Mouse (Mus musculus): ENCODE data around the gene Cldn11. TPM values are rescaled to one million over a fixed set of nuclear protein-coding genes. Genes with fewer than 3 reads are reported as not detected.
A peak's percentile ranks its signal among the peaks of the same experiment; 100 is the strongest.

The Cldn11 gene
- 4.5 and 4.9 TPM in 2 replicates for polyA plus RNA-seq (2014; fragmentation: Nextera tagmentation; extraction: Ambion mirVana)

DNA sequence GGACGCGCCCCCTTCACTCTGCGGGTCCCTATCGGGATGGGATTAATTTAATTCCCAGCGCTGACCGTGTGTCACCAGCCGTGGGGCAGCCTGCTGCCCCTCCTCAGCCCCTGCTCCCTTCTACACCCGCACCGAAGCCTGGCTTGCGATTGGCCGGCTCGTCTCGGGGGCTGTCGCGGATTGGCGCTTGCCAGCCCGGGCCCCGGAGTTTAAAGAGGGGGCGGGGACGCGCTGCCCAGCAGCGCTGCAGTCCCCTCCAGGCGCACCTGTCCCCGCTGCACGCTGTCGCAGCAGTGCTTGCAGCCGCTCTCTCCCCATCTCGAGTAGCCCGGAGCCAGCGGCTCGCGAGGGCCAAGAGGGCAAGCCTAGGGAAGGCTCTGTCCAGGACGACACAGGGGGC is at the start of gene Cldn11:
Gene Cldn11, plus strand, starts transcription at position 215 of the 400 bp plus-strand sequence.
- ATAC-seq (ENCODE audit: insufficient number of reproducible peaks, low FRiP score, low TSS enrichment, low read depth) = peak; percentile 75; the same call in 1 of the 2 replicates
- peak; percentile 83 for DNase-seq (ENCODE audit: low spot score)
- H3K9me3 ChIP-seq (ENCODE audit: control insufficient read depth, low read length) = no peaks in the 10 kb centered on the region
- no peak within 1 kb of the TSS for H3K9ac ChIP-seq (ENCODE audit: low read length)
- no peak within 1 kb of the TSS for H3K27ac ChIP-seq (replicated peaks; ENCODE audit: low read depth, low read length)
- no peaks in the 10 kb centered on the region for H3K36me3 ChIP-seq (ENCODE audit: control insufficient read depth, insufficient read depth, low read length)
- under 1% methylated on average over 33 of the region's 33 CpGs for WGBS
- H3K4me2 ChIP-seq (ENCODE audit: low read depth, severe bottlenecking) = peak within 1 kb of the TSS; percentile 67
- 0 out of 2 replicates have a peak, but pooled peaks cover 7% of the 10 kb centered on the region for H3K27me3 ChIP-seq (ENCODE audit: control insufficient read depth, insufficient read depth, low read length)
- peak within 1 kb of the TSS; percentile 24 for H3K4me3 ChIP-seq (ENCODE audit: low read depth, low read length)
- H3K4me1 ChIP-seq (ENCODE audit: control insufficient read depth, insufficient read depth, low read length) = peaks cover 4% of the 10 kb centered on the region; the same call in 1 of the 2 replicates

DNA sequence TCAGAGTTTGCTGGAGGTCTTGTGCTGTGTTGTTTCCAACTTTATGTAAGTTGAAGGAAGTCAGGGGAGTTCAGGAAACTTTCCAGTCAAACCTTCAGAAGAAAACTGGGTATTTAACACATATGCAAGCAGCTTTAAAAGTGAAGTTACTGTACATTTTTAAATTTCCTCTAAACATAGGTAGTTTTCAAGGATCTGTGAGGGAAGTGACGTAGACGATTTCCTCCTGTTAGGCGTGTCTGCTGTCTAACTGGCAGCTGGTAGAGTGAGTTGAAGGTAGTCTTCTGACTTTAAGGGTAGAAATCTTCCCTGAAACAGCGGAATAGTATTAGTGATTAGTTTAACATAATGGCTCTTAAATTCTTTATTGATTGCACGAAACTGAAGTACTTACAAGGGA is 49.7 kb upstream of the Cldn11 start:
- H3K27ac ChIP-seq (replicated peaks; ENCODE audit: low read depth, low read length) = no peak overlapping the region
- ATAC-seq (ENCODE audit: insufficient number of reproducible peaks, low FRiP score, low TSS enrichment, low read depth) (no peak), DNase-seq (ENCODE audit: low spot score) (no peak)
- H3K4me1 ChIP-seq (ENCODE audit: control insufficient read depth, insufficient read depth, low read length) = peaks cover 14% of the 10 kb centered on the region
- 84% methylated on average over 5 of the region's 5 CpGs for WGBS
- no peaks in the 10 kb centered on the region; the same call in 1 of the 2 replicates for H3K36me3 ChIP-seq (ENCODE audit: control insufficient read depth, insufficient read depth, low read length)
- no peak overlapping the region for H3K4me2 ChIP-seq (ENCODE audit: low read depth, severe bottlenecking)
- no peak overlapping the region for H3K4me3 ChIP-seq (ENCODE audit: low read depth, low read length)
- no peaks in the 10 kb centered on the region for H3K27me3 ChIP-seq (ENCODE audit: control insufficient read depth, insufficient read depth, low read length)
- no peak overlapping the region for H3K9ac ChIP-seq (ENCODE audit: low read length)
- H3K9me3 ChIP-seq (ENCODE audit: control insufficient read depth, low read length) = no peaks in the 10 kb centered on the region

DNA sequence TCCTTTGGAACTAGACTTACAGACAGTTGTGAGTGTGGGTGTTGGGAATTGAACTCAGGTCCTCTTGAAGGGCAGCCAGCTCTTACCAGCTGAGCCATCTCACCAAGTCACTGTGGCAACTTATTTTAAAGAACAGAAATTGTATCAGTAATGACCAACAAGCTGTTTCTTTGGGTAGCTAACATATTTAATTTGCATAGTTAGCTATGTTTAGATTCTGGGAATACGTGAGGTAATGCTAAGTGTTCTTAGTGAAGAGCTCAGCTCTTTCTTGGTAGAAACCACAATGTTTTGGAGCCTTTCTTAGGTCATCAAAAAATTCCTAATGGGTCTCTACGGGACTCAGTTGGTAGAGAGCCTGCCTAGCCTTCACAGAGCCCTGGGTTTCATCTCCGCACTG is 48.9 kb upstream of the Cldn11 start:
- no peak overlapping the region for H3K27ac ChIP-seq (replicated peaks; ENCODE audit: low read depth, low read length)

DNA sequence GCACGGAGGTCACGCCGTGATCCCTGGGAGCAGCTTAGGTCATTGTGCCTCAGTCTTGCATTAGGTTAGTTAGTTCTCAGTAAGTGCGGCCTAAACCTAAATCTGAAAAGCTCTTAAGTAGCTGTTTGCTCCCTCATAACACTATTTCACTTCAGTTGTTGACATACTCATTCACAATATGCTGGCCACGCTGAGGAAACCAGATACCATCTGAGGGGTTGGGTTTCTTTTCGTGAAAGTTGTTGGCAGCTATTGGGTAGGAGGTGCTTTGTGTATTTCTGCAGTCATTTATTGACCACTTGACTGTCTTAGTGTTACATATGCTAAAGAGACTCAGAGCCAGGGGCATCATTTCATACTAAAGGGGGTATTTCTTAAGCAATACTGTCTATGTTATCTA is 44.8 kb upstream of the Cldn11 start:
- no peak overlapping the region for H3K4me2 ChIP-seq (ENCODE audit: low read depth, severe bottlenecking)
- DNase-seq (ENCODE audit: low spot score) (no peak), ATAC-seq (ENCODE audit: insufficient number of reproducible peaks, low FRiP score, low TSS enrichment, low read depth) (no peak)
- no peak overlapping the region for H3K4me3 ChIP-seq (ENCODE audit: low read depth, low read length)
- no peaks in the 10 kb centered on the region for H3K9me3 ChIP-seq (ENCODE audit: control insufficient read depth, low read length)
- H3K36me3 ChIP-seq (ENCODE audit: control insufficient read depth, insufficient read depth, low read length) = no peaks in the 10 kb centered on the region
- WGBS = 74% methylated on average over 6 of the region's 6 CpGs
- H3K27me3 ChIP-seq (ENCODE audit: control insufficient read depth, insufficient read depth, low read length) = no peaks in the 10 kb centered on the region
- H3K9ac ChIP-seq (ENCODE audit: low read length) = no peak overlapping the region
- H3K4me1 ChIP-seq (ENCODE audit: control insufficient read depth, insufficient read depth, low read length) = peaks cover 2% of the 10 kb centered on the region
- H3K27ac ChIP-seq (replicated peaks; ENCODE audit: low read depth, low read length) = no peak overlapping the region

More for the DNA sequence above, 48.9 kb upstream of the Cldn11 start:
- ATAC-seq (ENCODE audit: insufficient number of reproducible peaks, low FRiP score, low TSS enrichment, low read depth) (no peak), DNase-seq (ENCODE audit: low spot score) (no peak)
- WGBS = 94% methylated on average over 3 of the region's 3 CpGs
- H3K27me3 ChIP-seq (ENCODE audit: control insufficient read depth, insufficient read depth, low read length) = no peaks in the 10 kb centered on the region
- H3K9me3 ChIP-seq (ENCODE audit: control insufficient read depth, low read length) = no peaks in the 10 kb centered on the region
- H3K4me2 ChIP-seq (ENCODE audit: low read depth, severe bottlenecking) = no peak overlapping the region
- no peak overlapping the region for H3K4me3 ChIP-seq (ENCODE audit: low read depth, low read length)
- peaks cover 14% of the 10 kb centered on the region for H3K4me1 ChIP-seq (ENCODE audit: control insufficient read depth, insufficient read depth, low read length)
- no peaks in the 10 kb centered on the region; the same call in 1 of the 2 replicates for H3K36me3 ChIP-seq (ENCODE audit: control insufficient read depth, insufficient read depth, low read length)
- H3K9ac ChIP-seq (ENCODE audit: low read length) = no peak overlapping the region

DNA sequence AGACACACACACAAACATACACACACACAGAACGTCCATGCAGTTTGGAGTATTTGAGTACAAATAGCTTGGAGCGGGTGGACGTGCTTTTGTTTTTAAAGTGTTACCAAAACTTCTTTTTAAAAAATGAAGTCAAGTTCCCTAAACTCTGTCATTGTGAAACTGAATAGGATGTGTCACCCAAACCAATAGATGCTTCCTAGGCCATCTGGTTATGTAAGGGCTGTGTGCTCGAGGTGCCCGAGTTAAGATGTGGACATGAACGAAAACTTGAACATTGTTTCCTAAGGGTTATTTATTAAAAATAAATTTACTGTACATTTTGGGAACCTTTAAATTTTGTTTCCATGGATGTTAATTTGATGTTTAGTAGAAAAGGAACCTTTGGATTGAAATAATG is 43.1 kb upstream of the Cldn11 start:
- WGBS = 93% methylated on average over 6 of the region's 6 CpGs
- H3K36me3 ChIP-seq (ENCODE audit: control insufficient read depth, insufficient read depth, low read length) = no peaks in the 10 kb centered on the region
- no peaks in the 10 kb centered on the region for H3K4me1 ChIP-seq (ENCODE audit: control insufficient read depth, insufficient read depth, low read length)
- H3K27me3 ChIP-seq (ENCODE audit: control insufficient read depth, insufficient read depth, low read length) = no peaks in the 10 kb centered on the region
- H3K9ac ChIP-seq (ENCODE audit: low read length) = no peak overlapping the region
- H3K9me3 ChIP-seq (ENCODE audit: control insufficient read depth, low read length) = no peaks in the 10 kb centered on the region
- no peak for ATAC-seq (ENCODE audit: insufficient number of reproducible peaks, low FRiP score, low TSS enrichment, low read depth)
- H3K4me3 ChIP-seq (ENCODE audit: low read depth, low read length) = no peak overlapping the region
- no peak overlapping the region for H3K27ac ChIP-seq (replicated peaks; ENCODE audit: low read depth, low read length)
- H3K4me2 ChIP-seq (ENCODE audit: low read depth, severe bottlenecking) = no peak overlapping the region
- no peak for DNase-seq (ENCODE audit: low spot score)

DNA sequence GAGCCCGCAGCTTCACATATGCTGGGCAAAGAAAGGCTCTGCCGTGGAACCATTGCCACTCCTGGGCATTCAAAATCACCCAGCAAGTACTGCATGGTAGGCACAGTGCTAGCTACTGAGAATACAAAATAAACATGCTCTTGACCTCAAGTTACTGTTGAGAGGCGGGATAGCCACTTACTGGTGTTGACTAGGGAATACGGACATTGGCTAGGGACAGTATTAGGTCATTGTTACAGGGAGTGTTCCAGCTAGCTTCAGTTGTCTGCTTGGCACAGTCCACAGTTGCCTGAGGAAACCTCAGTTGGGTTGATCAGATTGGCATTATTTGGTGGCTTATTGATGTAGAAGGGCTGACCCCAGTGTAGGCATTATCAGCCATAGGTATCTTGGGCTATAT is 42.0 kb upstream of the Cldn11 start:
- Histone ChIP-seq H3K9ac (ENCODE audit: low read length) (no peak overlapping the region), H3K4me2 (ENCODE audit: low read depth, severe bottlenecking) (no peak overlapping the region), H3K27ac (replicated peaks; ENCODE audit: low read depth, low read length) (no peak overlapping the region), H3K9me3 (ENCODE audit: control insufficient read depth, low read length) (no peaks in the 10 kb centered on the region), H3K27me3 (ENCODE audit: control insufficient read depth, insufficient read depth, low read length) (no peaks in the 10 kb centered on the region), H3K4me1 (ENCODE audit: control insufficient read depth, insufficient read depth, low read length) (no peaks in the 10 kb centered on the region), H3K4me3 (ENCODE audit: low read depth, low read length) (no peak overlapping the region), H3K36me3 (ENCODE audit: control insufficient read depth, insufficient read depth, low read length) (no peaks in the 10 kb centered on the region)
- WGBS = 88% methylated on average over 4 of the region's 4 CpGs
- no peak for DNase-seq (ENCODE audit: low spot score)
- ATAC-seq (ENCODE audit: insufficient number of reproducible peaks, low FRiP score, low TSS enrichment, low read depth) = no peak

DNA sequence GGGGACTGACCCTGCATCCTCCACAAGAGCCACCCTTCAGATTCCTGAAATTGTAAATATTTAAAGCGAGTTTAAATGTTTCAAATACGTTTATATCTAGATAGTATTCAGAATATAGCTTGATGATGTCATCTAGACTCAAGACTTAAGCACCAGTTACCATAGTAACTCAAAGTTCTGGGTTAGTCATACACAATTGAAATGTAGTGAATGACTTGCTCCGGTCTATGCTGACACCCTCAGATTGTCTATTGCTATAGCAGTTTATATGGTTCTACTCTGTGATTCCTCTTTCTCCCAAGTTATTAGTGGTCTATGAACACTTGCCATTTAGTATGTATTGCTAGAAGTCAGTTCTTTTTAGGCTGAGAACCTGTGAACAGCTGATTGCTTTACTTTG is 40.6 kb upstream of the Cldn11 start:
- Histone ChIP-seq H3K27me3 (ENCODE audit: control insufficient read depth, insufficient read depth, low read length) (no peaks in the 10 kb centered on the region), H3K4me3 (ENCODE audit: low read depth, low read length) (no peak overlapping the region), H3K4me2 (ENCODE audit: low read depth, severe bottlenecking) (no peak overlapping the region), H3K9ac (ENCODE audit: low read length) (no peak overlapping the region), H3K4me1 (ENCODE audit: control insufficient read depth, insufficient read depth, low read length) (no peaks in the 10 kb centered on the region), H3K9me3 (ENCODE audit: control insufficient read depth, low read length) (no peaks in the 10 kb centered on the region), H3K36me3 (ENCODE audit: control insufficient read depth, insufficient read depth, low read length) (0 out of 2 replicates have a peak, but pooled peaks cover 2% of the 10 kb centered on the region), H3K27ac (replicated peaks; ENCODE audit: low read depth, low read length) (no peak overlapping the region)
- WGBS = 90% methylated on average over 3 of the region's 3 CpGs
- ATAC-seq (ENCODE audit: insufficient number of reproducible peaks, low FRiP score, low TSS enrichment, low read depth) (no peak), DNase-seq (ENCODE audit: low spot score) (no peak)

DNA sequence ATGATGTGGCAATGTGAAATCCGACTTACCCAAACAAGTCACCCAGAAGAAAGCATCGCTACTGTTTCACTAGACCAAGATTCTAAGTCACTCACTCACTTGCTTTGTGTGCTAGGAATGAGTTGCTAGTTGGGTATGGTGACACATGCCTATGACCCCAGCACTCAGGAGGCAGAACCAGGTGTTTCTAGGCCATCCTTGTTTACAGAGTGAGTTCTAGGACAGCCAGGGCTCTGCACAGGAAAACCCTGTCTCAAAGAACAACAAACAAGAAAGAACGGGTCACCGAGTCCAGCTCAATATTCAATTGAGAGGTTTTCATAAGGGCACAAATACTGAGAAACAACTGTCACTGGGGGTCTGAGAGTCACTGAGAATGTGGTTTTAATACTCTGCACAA is 26.6 kb upstream of the Cldn11 start:
- Histone ChIP-seq H3K36me3 (ENCODE audit: control insufficient read depth, insufficient read depth, low read length) (peaks cover 9% of the 10 kb centered on the region; the same call in 1 of the 2 replicates), H3K9ac (ENCODE audit: low read length) (no peak overlapping the region), H3K4me1 (ENCODE audit: control insufficient read depth, insufficient read depth, low read length) (no peaks in the 10 kb centered on the region), H3K9me3 (ENCODE audit: control insufficient read depth, low read length) (no peaks in the 10 kb centered on the region), H3K27me3 (ENCODE audit: control insufficient read depth, insufficient read depth, low read length) (no peaks in the 10 kb centered on the region), H3K4me2 (ENCODE audit: low read depth, severe bottlenecking) (no peak overlapping the region), H3K27ac (replicated peaks; ENCODE audit: low read depth, low read length) (no peak overlapping the region), H3K4me3 (ENCODE audit: low read depth, low read length) (no peak overlapping the region)
- ATAC-seq (ENCODE audit: insufficient number of reproducible peaks, low FRiP score, low TSS enrichment, low read depth) (no peak), DNase-seq (ENCODE audit: low spot score) (no peak)
- 93% methylated on average over 4 of the region's 4 CpGs for WGBS

DNA sequence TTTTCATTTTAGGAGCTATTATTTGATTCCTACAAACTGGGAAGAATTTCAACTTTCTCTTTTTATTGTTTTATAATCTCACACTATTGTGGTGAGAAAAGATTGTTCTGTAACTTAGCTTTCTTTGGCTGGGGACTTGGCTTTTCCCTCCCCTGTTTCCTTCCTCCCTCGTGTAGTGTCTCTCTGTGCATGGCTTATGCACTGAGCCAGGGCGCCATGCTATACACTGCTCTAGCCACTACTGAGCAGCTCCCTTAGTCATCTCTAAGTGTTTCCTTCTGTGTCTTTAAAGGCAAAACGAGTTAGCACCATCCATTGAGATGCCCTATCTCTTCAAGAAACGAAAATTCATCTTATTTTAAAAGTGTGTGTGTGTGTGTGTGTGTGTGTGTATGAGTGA is 23.4 kb upstream of the Cldn11 start:
- Histone ChIP-seq H3K4me1 (ENCODE audit: control insufficient read depth, insufficient read depth, low read length) (no peaks in the 10 kb centered on the region), H3K4me3 (ENCODE audit: low read depth, low read length) (no peak overlapping the region), H3K4me2 (ENCODE audit: low read depth, severe bottlenecking) (no peak overlapping the region), H3K9ac (ENCODE audit: low read length) (no peak overlapping the region), H3K9me3 (ENCODE audit: control insufficient read depth, low read length) (no peaks in the 10 kb centered on the region), H3K36me3 (ENCODE audit: control insufficient read depth, insufficient read depth, low read length) (peaks cover 3% of the 10 kb centered on the region; the same call in 1 of the 2 replicates), H3K27me3 (ENCODE audit: control insufficient read depth, insufficient read depth, low read length) (no peaks in the 10 kb centered on the region), H3K27ac (replicated peaks; ENCODE audit: low read depth, low read length) (no peak overlapping the region)
- WGBS = 74% methylated on average over 4 of the region's 4 CpGs
- no peak for ATAC-seq (ENCODE audit: insufficient number of reproducible peaks, low FRiP score, low TSS enrichment, low read depth)
- DNase-seq (ENCODE audit: low spot score) = no peak

Data from limb, embryonic 11.5 days (tissue).